Mouse (Mus musculus) stomach, embryonic 16.5 days (tissue): ENCODE measurements around the gene Pth2. TPM values are rescaled to one million over a fixed set of nuclear protein-coding genes. Genes with fewer than 3 reads are reported as not detected.

Source experiments
- ATAC-seq: fragments of 200-750 bp; cut with Nextera tagmentation; 2 replicates; pipeline ENCODE4 v1.8.0; 2017; ENCODE audit warnings: moderate number of reproducible peaks, moderate TSS enrichment; ENCODE audit not compliant: insufficient read depth, low FRiP score
- H3K27ac ChIP-seq: fragments of 300-500 bp; sonication (generic); 2 replicates; pipeline ENCODE4 v1.5.1; 2014; ENCODE audit warnings: low read length
- H3K27me3 ChIP-seq: fragments of 300-500 bp; sonication (generic); 2 replicates; pipeline ENCODE4 v1.6.1; 2014; ENCODE audit warnings: low read length, control low read depth, mixed read lengths; ENCODE audit not compliant: control insufficient read depth, insufficient read depth
- H3K36me3 ChIP-seq: fragments of 300-500 bp; sonication (generic); 2 replicates; pipeline ENCODE4 v1.6.1; 2014; ENCODE audit warnings: low read length; ENCODE audit not compliant: control insufficient read depth, insufficient read depth
- H3K4me1 ChIP-seq: fragments of 300-500 bp; sonication (generic); 2 replicates; pipeline ENCODE4 v1.6.1; 2014; ENCODE audit warnings: low read length, control low read depth, mixed read lengths; ENCODE audit not compliant: control insufficient read depth, insufficient read depth
- H3K4me2 ChIP-seq: fragments of 300-500 bp; sonication (generic); 2 replicates; pipeline ENCODE4 v1.6.1; 2014; ENCODE audit warnings: low read depth, low read length, mixed read lengths
- H3K4me3 ChIP-seq: fragments of 300-500 bp; sonication (generic); replicated peaks from 2 replicates; pipeline ENCODE4 v1.5.1; 2014; ENCODE audit warnings: mild to moderate bottlenecking, low read length
- H3K9ac ChIP-seq: fragments of 300-500 bp; sonication (generic); 2 replicates; pipeline ENCODE4 v1.6.1; 2014; ENCODE audit warnings: low read length
- H3K9me3 ChIP-seq: fragments of 300-500 bp; sonication (generic); replicated peaks from 2 replicates; pipeline ENCODE4 v1.6.1; 2016; ENCODE audit warnings: low read length, control low read depth; ENCODE audit not compliant: control insufficient read depth
- WGBS: fragments of 180-500 bp; shearing (Covaris S2); extraction: QIAGEN DNeasy Blood & Tissue Kit; methylation state at CpG from one replicate; pipeline ENCODE4 v1.1.7; 2014; 5-methylcytosine and 5-hydroxymethylcytosine counted together
- polyA plus RNA-seq: library from polyadenylated mRNA; unstranded; fragments of >200 nt; fragmentation: Nextera tagmentation; extraction: Ambion mirVana; gene quantifications from 2 replicates; pipeline ENCODE4 v1.2.1, GENCODE M21; 2015

The Pth2 gene
- polyA plus RNA-seq, 1 experiment from 2014 or later, result not detected

GRCm38 (mm10) chr7:45195341-45196175, 14.8 kb downstream of the Pth2 start:
- WGBS, result 61% methylated on average over 13 of the region's 13 CpGs
- no peaks in the 10 kb centered on the region; the same call in 1 of the 2 replicates for H3K4me1 ChIP-seq
- H3K27ac ChIP-seq, result no peak overlapping the region
- no peak for ATAC-seq
- H3K9me3 ChIP-seq, result no peaks in the 10 kb centered on the region
- H3K4me3 ChIP-seq, result no peak overlapping the region
- no peaks in the 10 kb centered on the region for H3K36me3 ChIP-seq
- no peak overlapping the region for H3K4me2 ChIP-seq
- no peaks in the 10 kb centered on the region; the same call in 1 of the 2 replicates for H3K27me3 ChIP-seq
- no peak overlapping the region for H3K9ac ChIP-seq

- H3K4me2 ChIP-seq, result no peak overlapping the region
- no peaks in the 10 kb centered on the region for H3K36me3 ChIP-seq
- H3K9ac ChIP-seq, result no peak overlapping the region
- no peaks in the 10 kb centered on the region; the same call in 1 of the 2 replicates for H3K4me1 ChIP-seq
- no peaks in the 10 kb centered on the region for H3K9me3 ChIP-seq
- no peak for ATAC-seq
- no peaks in the 10 kb centered on the region; the same call in 1 of the 2 replicates for H3K27me3 ChIP-seq
- WGBS, result 83% methylated on average over 4 of the region's 4 CpGs
- no peak overlapping the region for H3K27ac ChIP-seq
- no peak overlapping the region for H3K4me3 ChIP-seq
These were observed 15.4 kb downstream of the Pth2 start for GRCm38 (mm10) chr7:45196176-45196535.

GRCm38 (mm10) chr7:45196994-45197393, 16.2 kb downstream of the Pth2 start:
- no peak overlapping the region for H3K4me2 ChIP-seq
- ATAC-seq, result no peak
- H3K9me3 ChIP-seq, result no peaks in the 10 kb centered on the region
- no peak overlapping the region for H3K9ac ChIP-seq
- H3K4me3 ChIP-seq, result no peak overlapping the region
- no peaks in the 10 kb centered on the region; the same call in 1 of the 2 replicates for H3K27me3 ChIP-seq
- no peaks in the 10 kb centered on the region for H3K36me3 ChIP-seq
- H3K4me1 ChIP-seq, result no peaks in the 10 kb centered on the region
- 76% methylated on average over 5 of the region's 5 CpGs for WGBS
- H3K27ac ChIP-seq, result no peak overlapping the region

- no peaks in the 10 kb centered on the region; the same call in 1 of the 2 replicates for H3K27me3 ChIP-seq
- H3K36me3 ChIP-seq, result no peaks in the 10 kb centered on the region
- H3K4me2 ChIP-seq, result no peak overlapping the region
- peak overlapping the region; percentile 28; the same call in 1 of the 2 replicates for H3K9ac ChIP-seq
- H3K9me3 ChIP-seq, result no peaks in the 10 kb centered on the region
- 0 out of 2 replicates have a peak, but pooled peaks have one; percentile 39 for ATAC-seq
- no peak overlapping the region for H3K27ac ChIP-seq
- WGBS, result 12% methylated on average over 5 of the region's 5 CpGs
- H3K4me3 ChIP-seq, result no peak overlapping the region
- H3K4me1 ChIP-seq, result no peaks in the 10 kb centered on the region
These were observed 17.6 kb downstream of the Pth2 start for GRCm38 (mm10) chr7:45198435-45198834.

GRCm38 (mm10) chr7:45198961-45199360, 18.2 kb downstream of the Pth2 start:
- H3K4me3 ChIP-seq, result no peak overlapping the region
- no peaks in the 10 kb centered on the region for H3K4me1 ChIP-seq
- H3K4me2 ChIP-seq, result no peak overlapping the region
- H3K27me3 ChIP-seq, result no peaks in the 10 kb centered on the region; the same call in 1 of the 2 replicates
- no peak overlapping the region for H3K27ac ChIP-seq
- H3K36me3 ChIP-seq, result no peaks in the 10 kb centered on the region
- H3K9me3 ChIP-seq, result no peaks in the 10 kb centered on the region
- WGBS, result 72% methylated on average over 11 of the region's 11 CpGs
- ATAC-seq, result no peak
- H3K9ac ChIP-seq, result peak overlapping the region; percentile 28; the same call in 1 of the 2 replicates

- H3K27me3 ChIP-seq, result no peaks in the 10 kb centered on the region
- H3K27ac ChIP-seq, result peak overlapping the region; percentile 40; the same call in 1 of the 2 replicates
- no peak overlapping the region for H3K4me3 ChIP-seq
- H3K9me3 ChIP-seq, result no peaks in the 10 kb centered on the region
- H3K9ac ChIP-seq, result no peak overlapping the region
- H3K4me2 ChIP-seq, result no peak overlapping the region
- no peak for ATAC-seq
- H3K36me3 ChIP-seq, result no peaks in the 10 kb centered on the region
- 39% methylated on average over 10 of the region's 10 CpGs for WGBS
- no peaks in the 10 kb centered on the region for H3K4me1 ChIP-seq
These were observed 21.9 kb downstream of the Pth2 start for GRCm38 (mm10) chr7:45202654-45203053.

- H3K9me3 ChIP-seq, result no peaks in the 10 kb centered on the region
- no peaks in the 10 kb centered on the region for H3K4me1 ChIP-seq
- peak; percentile 95 for ATAC-seq
- peak within 1 kb of the TSS; percentile 60 for H3K4me2 ChIP-seq
- H3K27me3 ChIP-seq, result no peaks in the 10 kb centered on the region
- H3K36me3 ChIP-seq, result no peaks in the 10 kb centered on the region
- WGBS, result 8% methylated on average over 44 of the region's 44 CpGs
- peak within 1 kb of the TSS; percentile 57 for H3K9ac ChIP-seq
- no peak within 1 kb of the TSS for H3K27ac ChIP-seq
- peak within 1 kb of the TSS; percentile 54 for H3K4me3 ChIP-seq
These were observed 23.8 kb downstream of the Pth2 start, which contains the start of gene Ccdc155 for GRCm38 (mm10) chr7:45204380-45205143. Ccdc155 (minus strand) TSS chr7:45204892.

GRCm38 (mm10) chr7:45208260-45208659, 27.5 kb downstream of the Pth2 start:
- H3K27ac ChIP-seq, result no peak overlapping the region
- peaks cover 12% of the 10 kb centered on the region for H3K4me1 ChIP-seq
- peaks cover 8% of the 10 kb centered on the region for H3K27me3 ChIP-seq
- no peak overlapping the region for H3K4me3 ChIP-seq
- no peak overlapping the region for H3K4me2 ChIP-seq
- no peak overlapping the region for H3K9ac ChIP-seq
- ATAC-seq, result no peak
- H3K9me3 ChIP-seq, result no peaks in the 10 kb centered on the region
- no peaks in the 10 kb centered on the region for H3K36me3 ChIP-seq
- WGBS, result 78% methylated on average over 6 of the region's 6 CpGs

GRCm38 (mm10) chr7:45211070-45211469, 30.3 kb downstream of the Pth2 start:
- H3K9ac ChIP-seq, result no peak overlapping the region; the same call in 1 of the 2 replicates
- H3K4me3 ChIP-seq, result no peak overlapping the region
- H3K4me1 ChIP-seq, result peaks cover 15% of the 10 kb centered on the region
- no peak for ATAC-seq
- no peak overlapping the region for H3K27ac ChIP-seq
- H3K4me2 ChIP-seq, result peak overlapping the region; percentile 43; the same call in 1 of the 2 replicates
- WGBS, result 58% methylated on average over 10 of the region's 10 CpGs
- no peaks in the 10 kb centered on the region for H3K36me3 ChIP-seq
- H3K9me3 ChIP-seq, result no peaks in the 10 kb centered on the region
- peaks cover 8% of the 10 kb centered on the region for H3K27me3 ChIP-seq
